Mouse (Mus musculus): ENCODE measurements at regions not wholly inside any gene's neighbourhood (a gene's known extent, or its start where the extent isn't known, plus 50 kb on each side); places are given as distances from the start of the nearest gene placed in this dataset.

GRCm38 (mm10) chr1:128779586-128780158 lies 187.6 kb upstream of the Cxcr4 start:
- DNase-seq, result no peak

GRCm38 (mm10) chr1:128772440-128772839 lies 180.3 kb upstream of the Cxcr4 start:
- no peak for DNase-seq

GRCm38 (mm10) chr1:128770786-128771185 lies 178.7 kb upstream of the Cxcr4 start:
- DNase-seq, result no peak

GRCm38 (mm10) chr1:128767991-128768390 lies 175.9 kb upstream of the Cxcr4 start:
- no peak for DNase-seq

GRCm38 (mm10) chr1:128767415-128767814 lies 175.3 kb upstream of the Cxcr4 start:
- no peak for DNase-seq

- DNase-seq, result no peak
Measured at GRCm38 (mm10) chr1:128766894-128767268, 174.8 kb upstream of the Cxcr4 start.

- DNase-seq, result no peak
Measured at GRCm38 (mm10) chr1:128766193-128766893, 174.2 kb upstream of the Cxcr4 start.

GRCm38 (mm10) chr1:128765626-128766025 lies 173.5 kb upstream of the Cxcr4 start:
- DNase-seq, result no peak

GRCm38 (mm10) chr1:128765142-128765541 lies 173.0 kb upstream of the Cxcr4 start:
- no peak for DNase-seq

- no peak for DNase-seq
Measured at GRCm38 (mm10) chr1:128762854-128763253, 170.8 kb upstream of the Cxcr4 start.

- DNase-seq, result no peak
Measured at GRCm38 (mm10) chr1:128762076-128762475, 170.0 kb upstream of the Cxcr4 start.

GRCm38 (mm10) chr1:128758802-128759481 lies 166.8 kb upstream of the Cxcr4 start:
- no peak for DNase-seq

GRCm38 (mm10) chr1:128758294-128758801 lies 166.3 kb upstream of the Cxcr4 start:
- no peak for DNase-seq

GRCm38 (mm10) chr1:128753427-128754012 lies 161.4 kb upstream of the Cxcr4 start:
- DNase-seq, result no peak

GRCm38 (mm10) chr1:128749437-128749994 lies 157.4 kb upstream of the Cxcr4 start:
- no peak for DNase-seq

- DNase-seq, result no peak
Measured at GRCm38 (mm10) chr1:128747196-128747790, 155.2 kb upstream of the Cxcr4 start.

- no peak for DNase-seq
Measured at GRCm38 (mm10) chr1:128746461-128747009, 154.4 kb upstream of the Cxcr4 start.

- peak in 1 of 2 experiments; percentile 11 for DNase-seq
Measured at GRCm38 (mm10) chr1:128740616-128741015, 148.5 kb upstream of the Cxcr4 start.

- DNase-seq, result no peak
Measured at GRCm38 (mm10) chr1:128738152-128738551, 146.1 kb upstream of the Cxcr4 start.

- DNase-seq, result no peak
Measured at GRCm38 (mm10) chr1:128734857-128735256, 142.8 kb upstream of the Cxcr4 start.

GRCm38 (mm10) chr1:128731445-128731844 lies 139.4 kb upstream of the Cxcr4 start:
- no peak for DNase-seq

- DNase-seq, result no peak
Measured at GRCm38 (mm10) chr1:128724433-128725091, 132.5 kb upstream of the Cxcr4 start.

All from kidney, adult 8-10 months (tissue).